ENCODE assay signal across 8 mouse cellular contexts in genomic region chr16:95769996-95770334, GRCm38 (mm10).
DNase-seq lines count a peak whose midpoint lies in the region; ATAC-seq and TF ChIP-seq lines count a peak whose summit lies in the region.

No protein-coding gene starts in this region.

- H3K4me2 ChIP-seq in lung, embryonic 15.5 days, result no peak overlapping the region
- H3K4me2 ChIP-seq in liver, postnatal 0 days (ENCODE audit: low read depth, low read length), result peak overlapping the region; percentile 55

- peaks cover 27% of the 10 kb centered on the region for H3K4me1 ChIP-seq in lung, embryonic 15.5 days
- peaks cover 12% of the 10 kb centered on the region for H3K4me1 ChIP-seq in embryonic fibroblast, embryonic 13.5 days (ENCODE audit: control insufficient read depth, insufficient read depth, low read length)
- peaks cover 6% of the 10 kb centered on the region; the same call in 1 of the 2 replicates for H3K4me1 ChIP-seq in liver, postnatal 0 days (ENCODE audit: insufficient read depth)

- peak; percentile 9; the same call in 1 of the 2 replicates for ATAC-seq in lung, embryonic 15.5 days (ENCODE audit: borderline replicate concordance, extremely low read depth, low FRiP score, low TSS enrichment)
- no peak for ATAC-seq in liver, postnatal 0 days

- 80% methylated on average over 5 of the region's 5 CpGs for WGBS in lung, embryonic 15.5 days
- WGBS in liver, postnatal 0 days (ENCODE audit: insufficient replicate concordance), result 83% methylated on average over 5 of the region's 5 CpGs

- H3K27ac ChIP-seq in gastrocnemius, adult 2 months, result peak overlapping the region; percentile 57; the same call in 1 of the 2 replicates
- H3K27ac ChIP-seq in lung, embryonic 15.5 days, result no peak overlapping the region
- peak overlapping the region; percentile 41 for H3K27ac ChIP-seq in embryonic fibroblast, embryonic 13.5 days (ENCODE audit: insufficient read depth, low read length)
- H3K27ac ChIP-seq in liver, postnatal 0 days (ENCODE audit: low read depth), result no peak overlapping the region; the same call in 1 of the 2 replicates

- intact Hi-C loops in gastrocnemius, adult 2 months (cut with DNase I), result loop anchor here (10.0 kb wide), 1 partner anchor 175 kb away; no protein-coding TSS in a partner anchor

- no peak overlapping the region for H3K4me3 ChIP-seq in gastrocnemius, adult 2 months
- no peak overlapping the region for H3K4me3 ChIP-seq in lung, embryonic 15.5 days
- H3K4me3 ChIP-seq in embryonic fibroblast, embryonic 13.5 days (ENCODE audit: insufficient read depth, low read length), result no peak overlapping the region
- no peak overlapping the region for H3K4me3 ChIP-seq in liver, postnatal 0 days (ENCODE audit: low read depth, low read length)

- no peaks in the 10 kb centered on the region for H3K36me3 ChIP-seq in lung, embryonic 15.5 days
- no peaks in the 10 kb centered on the region for H3K36me3 ChIP-seq in liver, postnatal 0 days (replicated peaks; ENCODE audit: insufficient read depth, low read length)

- H3K27me3 ChIP-seq in lung, embryonic 15.5 days, result no peaks in the 10 kb centered on the region
- H3K27me3 ChIP-seq in liver, postnatal 0 days (ENCODE audit: insufficient read depth, low read length), result no peaks in the 10 kb centered on the region

- TF ChIP-seq CTCF in gastrocnemius, adult 2 months (IDR thresholded peaks at IDR 0.05), result no peak
- TF ChIP-seq CTCF in embryonic fibroblast, embryonic 13.5 days (IDR thresholded peaks at IDR 0.05; ENCODE audit: borderline replicate concordance, insufficient read depth, low read length), result no peak
- TF ChIP-seq CTCF in liver, postnatal 0 days (IDR thresholded peaks at IDR 0.05; ENCODE audit: low read depth), result no peak

- no peak for TF ChIP-seq EP300 in liver, postnatal 0 days (IDR thresholded peaks at IDR 0.05; ENCODE audit: low read depth)

- H3K9ac ChIP-seq in lung, embryonic 15.5 days, result no peak overlapping the region
- no peak overlapping the region for H3K9ac ChIP-seq in liver, postnatal 0 days (replicated peaks)

- no peak; the same call in 1 of the 2 replicates for TF ChIP-seq POLR2A in embryonic fibroblast, embryonic 13.5 days (IDR thresholded peaks at IDR 0.05; ENCODE audit: low read depth, low read length)

- no peaks in the 10 kb centered on the region for H3K9me3 ChIP-seq in lung, embryonic 15.5 days
- no peaks in the 10 kb centered on the region for H3K9me3 ChIP-seq in liver, postnatal 0 days (ENCODE audit: low read length)

- no peak for DNase-seq in gastrocnemius, adult 2 months
- no peak for DNase-seq in gastrocnemius, postnatal 10 days
- DNase-seq in lung, postnatal 4 days, result no peak
- DNase-seq in liver, postnatal 0 days, result no peak
- DNase-seq in urinary bladder, postnatal 25 days (ENCODE audit: low spot score), result no peak
- no peak for DNase-seq in spleen, adult 18-20 months

Comparison
In these comparisons a context has a peak if more than half of its experiments do, and no peak if none do; other contexts are left out.
1. H3K27ac ChIP-seq: peak in gastrocnemius, adult 2 months (single experiment) and embryonic fibroblast, embryonic 13.5 days (single experiment); none in lung, embryonic 15.5 days (single experiment) and liver, postnatal 0 days (single experiment).